Mouse (Mus musculus): ENCODE data around the gene C77080.

C77080 gene

DNA sequence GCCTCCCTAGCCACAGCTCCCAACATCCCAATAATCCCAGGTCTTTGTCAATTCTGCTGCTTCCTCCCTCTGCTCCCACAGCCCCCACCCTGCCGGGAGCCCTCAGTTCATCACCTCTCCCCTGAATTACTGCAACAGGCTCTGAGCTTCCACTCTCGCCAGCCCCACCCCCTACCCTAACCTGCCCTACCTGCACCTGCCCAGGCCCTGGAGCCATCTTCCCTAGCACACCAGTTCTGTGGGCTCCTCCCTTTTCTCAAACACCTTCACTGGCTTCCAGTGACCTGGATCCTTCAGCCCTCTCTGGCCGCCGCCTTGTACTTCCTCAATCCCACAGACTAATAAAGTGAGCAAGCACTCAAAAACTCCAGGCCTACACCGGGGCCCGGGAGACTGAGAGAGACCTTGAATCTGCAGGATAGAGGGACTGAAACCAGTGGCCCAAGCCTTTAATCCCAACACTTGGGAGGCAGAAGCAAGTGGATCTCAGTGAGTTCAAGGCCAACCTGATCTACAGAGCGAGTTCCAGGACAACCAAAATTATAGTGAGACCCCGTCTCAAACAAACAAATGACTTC, 24.9 kb downstream of the C77080 start:
- DNase-seq: peak in 1 of 2 experiments; percentile 56

DNA sequence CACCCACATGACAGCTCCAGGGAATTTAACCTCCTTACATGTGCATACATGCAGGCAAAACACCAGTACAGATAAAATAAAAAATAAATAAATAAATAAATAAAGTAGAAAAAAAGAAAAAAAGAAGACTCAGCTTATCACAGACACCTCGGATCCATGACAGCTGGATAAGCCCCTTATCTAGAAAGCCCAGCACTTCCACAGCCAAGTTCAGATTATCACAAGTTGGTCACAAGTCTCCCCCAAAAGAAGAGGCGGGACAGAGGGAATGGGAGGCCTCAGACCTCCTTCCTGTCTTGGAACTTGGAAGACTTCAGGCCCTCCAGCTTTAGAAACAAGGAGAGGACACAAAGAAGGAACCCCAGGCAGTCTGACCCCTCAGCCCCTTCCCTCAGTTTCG, 26.1 kb downstream of the C77080 start:
- DNase-seq: no peak

DNA sequence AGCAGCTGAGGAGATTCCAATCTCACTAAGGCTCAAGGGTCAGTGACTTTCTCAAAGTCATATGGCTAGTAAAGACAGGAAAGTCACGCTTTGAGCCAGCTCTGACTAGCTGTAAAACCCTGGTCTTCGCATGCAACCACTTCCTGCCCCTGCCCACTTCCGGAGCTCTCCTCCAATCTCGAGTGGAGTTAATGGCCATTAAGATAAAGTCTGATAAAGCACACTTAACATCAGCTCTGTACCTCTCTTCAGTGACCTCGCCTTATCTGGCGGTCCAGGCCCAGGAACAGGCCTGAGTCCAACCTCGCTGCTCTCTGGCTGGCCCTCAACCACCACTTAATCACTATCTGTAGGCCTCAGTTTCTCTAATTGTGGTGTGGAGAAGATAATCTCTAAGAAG, 26.7 kb downstream of the C77080 start:
- peak; percentile 38 to 70 for DNase-seq

DNA sequence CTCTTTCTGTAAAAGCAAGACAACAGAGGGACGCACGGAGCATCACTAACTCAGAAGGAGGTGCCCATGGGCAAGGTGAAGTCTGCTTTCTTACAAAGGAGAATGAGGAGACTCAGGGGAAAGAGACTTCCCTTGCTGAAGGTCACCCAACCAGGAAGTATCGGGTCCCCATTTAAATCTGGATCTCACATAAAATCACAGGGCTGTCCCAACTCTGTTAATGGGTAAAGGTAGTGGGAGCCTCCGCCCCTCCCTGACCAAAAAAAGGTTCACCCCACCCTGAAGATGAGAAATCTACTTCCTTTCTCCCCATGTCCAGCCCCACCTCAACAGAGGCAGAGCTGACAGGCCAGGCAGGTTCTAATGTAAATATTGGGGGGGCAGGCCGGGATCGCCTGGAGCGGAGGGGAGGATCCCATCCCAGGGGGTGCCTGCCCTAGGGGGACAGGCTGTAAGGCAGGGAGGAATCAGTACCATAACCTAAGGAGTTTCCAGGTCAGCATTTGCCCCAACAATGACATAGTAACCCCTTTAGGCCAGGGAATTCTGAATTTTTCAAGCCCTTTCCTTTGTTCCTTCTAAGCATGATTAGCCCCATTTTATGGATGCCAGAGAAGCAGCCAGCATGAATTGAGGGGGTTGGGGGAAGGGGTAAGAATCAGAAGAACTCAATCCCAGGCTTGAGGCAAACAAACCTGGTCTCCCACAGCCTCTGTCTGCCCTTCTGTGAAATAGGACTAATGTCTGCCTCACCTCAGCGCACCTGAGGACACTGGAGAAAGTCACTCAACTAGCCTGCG, 28.4 kb downstream of the C77080 start:
- no peak for DNase-seq

DNA sequence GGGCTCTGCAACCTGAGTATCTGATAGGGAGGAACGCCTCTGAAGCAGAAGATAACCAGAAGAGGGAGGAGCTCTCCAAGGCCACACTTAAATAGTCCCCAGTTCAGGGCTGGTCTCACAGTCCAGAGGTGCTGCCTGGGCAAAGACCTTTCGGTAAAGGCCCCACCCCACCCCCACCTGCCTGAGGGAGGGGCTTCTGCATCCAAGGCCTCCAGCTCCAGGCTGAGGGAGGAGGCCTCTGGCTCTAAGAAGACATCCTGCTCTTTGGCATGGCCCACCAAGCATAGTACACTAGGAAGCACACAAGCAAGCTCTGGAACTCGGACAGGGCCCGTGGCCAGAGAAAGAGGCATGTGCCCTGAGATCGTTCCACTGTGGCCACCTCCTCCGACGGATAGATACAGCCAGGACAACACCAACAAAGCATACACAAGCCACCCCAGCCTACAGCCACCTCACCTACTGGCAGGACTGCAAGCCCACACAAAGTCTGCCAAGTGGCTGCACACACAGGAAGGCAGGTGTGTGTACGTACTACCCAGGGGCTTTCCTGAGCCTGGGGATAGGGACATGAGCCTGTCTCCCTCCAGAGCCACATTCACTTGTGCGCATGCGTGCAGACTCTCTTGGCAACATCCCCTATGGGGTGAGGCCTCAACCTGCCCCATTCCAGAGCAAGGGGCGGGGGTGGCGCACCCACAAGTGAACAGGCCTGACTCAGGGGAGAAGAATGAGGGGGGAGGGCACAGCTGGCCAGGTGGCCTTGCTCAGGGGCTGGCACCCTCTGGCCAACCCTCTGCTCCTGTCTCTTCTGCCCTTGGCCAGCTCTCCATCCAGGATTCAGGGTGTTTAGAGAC, 29.4 kb downstream of the C77080 start:
- peak; percentile 72 to 89 for DNase-seq

DNA sequence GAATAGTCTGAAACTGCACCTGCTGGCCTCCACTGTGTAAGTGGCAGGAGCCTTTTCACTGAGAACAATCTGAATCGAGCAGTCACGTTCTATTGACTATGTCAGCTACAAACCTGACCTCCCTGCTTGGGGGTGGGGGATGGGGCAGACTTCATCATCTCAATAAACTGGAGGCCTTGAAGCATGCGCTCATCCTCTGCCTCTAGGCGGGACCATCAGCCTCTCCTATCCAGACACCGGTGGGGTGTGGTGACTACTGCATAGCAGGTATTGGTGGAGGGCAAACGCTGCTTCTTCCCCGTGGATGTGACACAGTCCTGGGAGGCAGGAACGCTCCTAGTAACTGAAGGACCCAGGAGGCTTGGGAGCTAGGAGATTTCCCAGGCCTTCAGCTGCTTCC, 30.3 kb downstream of the C77080 start:
- DNase-seq: no peak

DNA sequence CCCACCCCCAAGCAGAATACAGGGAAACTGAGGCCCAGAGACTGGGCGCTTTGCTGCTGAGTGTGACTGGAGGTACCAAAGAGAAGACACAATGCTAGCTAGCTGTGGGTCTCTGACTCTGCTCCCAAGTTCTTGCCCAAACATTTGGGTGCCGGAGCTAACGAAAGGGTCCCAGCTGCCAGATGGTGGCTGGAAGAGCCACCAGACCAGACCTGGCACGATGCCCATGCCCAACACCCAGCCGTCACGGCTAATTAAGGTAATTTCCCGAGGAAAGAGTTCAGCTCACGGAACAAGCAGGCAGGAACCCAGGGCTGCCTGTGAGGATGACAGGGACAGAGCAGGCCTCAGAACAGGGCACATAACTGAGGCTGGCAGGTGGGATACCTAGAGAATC, 33.2 kb downstream of the C77080 start:
- peak; percentile 45 to 60 for DNase-seq

DNA sequence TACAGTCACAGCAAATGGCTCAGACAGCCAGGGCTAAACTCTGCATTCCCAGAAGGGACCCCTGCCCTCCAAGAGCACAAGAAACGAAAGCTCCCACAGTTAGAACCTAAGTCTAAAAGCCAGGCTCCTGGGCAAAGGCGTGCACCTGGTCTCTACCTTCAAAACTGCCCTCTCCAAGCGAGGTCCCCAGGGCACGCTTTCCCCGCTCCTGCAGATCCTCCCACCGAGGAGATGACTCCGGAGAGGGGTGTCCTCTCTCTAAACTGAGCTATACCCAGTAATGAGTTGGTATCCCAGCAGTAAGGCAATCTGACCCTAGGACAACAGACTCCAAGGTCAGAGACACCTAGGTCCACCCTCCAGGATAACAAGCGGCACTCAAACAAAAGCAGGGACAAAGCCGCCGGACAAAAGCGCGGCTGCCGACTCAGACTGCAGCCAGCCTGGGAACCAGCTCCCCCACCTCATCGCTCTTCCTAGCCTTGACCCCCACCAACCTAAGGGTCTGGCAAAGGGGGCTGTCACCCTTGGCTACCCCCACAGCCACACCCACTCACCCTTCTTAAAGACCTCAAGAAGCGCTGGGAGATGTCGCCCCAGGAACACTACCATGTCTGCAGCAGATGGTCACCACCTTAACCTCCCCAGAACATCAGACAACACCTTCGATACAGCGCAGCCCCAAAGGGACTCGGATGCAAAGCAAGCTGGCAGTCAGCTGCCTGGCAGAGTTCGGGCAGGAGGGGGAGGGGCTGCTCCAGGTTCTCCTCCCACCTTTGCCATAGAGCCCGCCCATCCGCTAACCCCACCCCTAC, 33.8 kb downstream of the C77080 start:
- peak; percentile 62 to 75 for DNase-seq

DNA sequence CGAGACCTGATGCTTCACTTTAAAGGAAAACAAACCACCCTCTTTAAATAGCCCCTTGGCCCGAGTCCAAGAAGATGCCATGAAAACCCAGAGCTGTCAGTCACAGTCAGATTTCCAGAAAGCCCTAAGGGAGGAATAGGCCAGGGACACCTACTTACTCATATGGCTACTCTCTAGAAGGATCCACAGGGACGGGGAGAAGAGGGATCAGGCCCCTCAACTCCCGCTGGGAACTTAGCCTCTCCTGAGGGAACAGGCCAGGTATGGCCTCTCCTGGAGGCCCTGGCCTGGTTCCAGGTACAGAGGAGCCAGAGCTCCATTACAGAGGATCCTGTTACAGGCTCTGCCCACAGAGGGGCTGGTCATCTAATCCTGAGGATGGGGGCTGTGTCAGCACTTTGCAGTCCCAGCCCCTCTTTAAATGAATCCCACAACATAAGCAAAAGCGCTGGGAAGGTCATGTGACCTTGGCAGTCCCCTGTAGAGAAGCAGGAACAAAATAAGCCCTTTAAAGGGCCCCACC, 34.7 kb downstream of the C77080 start:
- DNase-seq: peak; percentile 72 to 84

DNA sequence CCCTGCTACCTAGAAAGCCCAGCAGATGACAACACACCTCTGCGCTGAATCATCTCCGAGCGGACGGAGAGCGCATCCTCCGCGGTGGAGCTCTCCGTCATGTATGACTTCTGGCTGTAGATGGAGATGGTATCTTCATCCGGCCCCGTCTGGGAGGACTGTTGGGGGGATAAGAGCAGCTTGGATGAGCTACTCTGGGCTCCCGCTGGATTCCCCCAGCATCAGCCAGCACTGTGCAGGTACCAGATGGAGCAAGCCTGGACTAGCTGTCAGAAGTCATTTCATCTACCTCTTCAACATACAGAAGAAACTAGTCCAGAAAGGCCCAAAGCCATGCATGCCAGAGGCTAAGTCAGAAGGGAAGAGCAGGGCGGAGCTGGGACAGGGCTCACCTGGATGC, 35.9 kb downstream of the C77080 start:
- DNase-seq: no peak

DNA sequence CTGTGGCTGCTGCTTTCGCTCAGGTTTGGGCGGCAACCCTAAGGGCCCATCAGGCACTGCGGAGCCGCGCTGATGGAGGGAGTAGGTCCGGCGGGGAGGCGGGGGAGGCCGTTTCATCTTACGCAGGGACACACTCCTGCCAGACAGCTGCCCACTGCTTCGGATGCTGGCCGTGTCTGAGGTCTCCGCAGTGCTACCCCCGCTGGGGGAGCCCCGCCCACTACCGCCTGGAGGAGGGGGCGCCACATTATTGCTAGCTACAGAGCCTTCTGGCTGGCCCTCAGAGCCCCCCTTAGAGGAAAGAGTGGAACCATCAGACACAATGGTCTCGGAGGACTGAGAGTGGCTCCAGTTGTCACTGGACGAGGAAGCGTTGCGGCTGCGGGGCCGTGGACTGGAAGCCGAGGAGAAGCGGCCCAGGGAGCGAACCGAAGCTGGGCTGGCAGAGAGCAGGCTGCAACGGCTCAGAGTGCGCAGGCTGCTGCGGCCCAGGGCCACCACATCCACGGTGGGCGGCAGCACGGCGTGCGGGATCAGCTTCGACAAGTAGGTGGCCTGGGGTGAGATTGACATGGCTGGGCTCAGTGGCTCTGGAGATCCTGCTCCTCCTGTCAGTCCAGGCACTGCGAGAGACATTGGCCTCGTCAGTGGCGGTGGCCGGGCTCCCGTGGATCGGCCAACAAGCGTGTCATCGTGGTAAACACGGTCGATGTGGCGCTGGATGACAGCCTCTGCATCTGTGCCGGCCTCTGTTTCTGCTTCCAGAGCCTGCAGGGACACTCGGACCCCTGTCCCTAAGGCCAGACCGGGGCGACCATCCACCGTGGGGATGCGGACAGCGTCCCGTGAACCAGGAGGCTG, 37.6 kb downstream of the C77080 start:
- DNase-seq: no peak

DNA sequence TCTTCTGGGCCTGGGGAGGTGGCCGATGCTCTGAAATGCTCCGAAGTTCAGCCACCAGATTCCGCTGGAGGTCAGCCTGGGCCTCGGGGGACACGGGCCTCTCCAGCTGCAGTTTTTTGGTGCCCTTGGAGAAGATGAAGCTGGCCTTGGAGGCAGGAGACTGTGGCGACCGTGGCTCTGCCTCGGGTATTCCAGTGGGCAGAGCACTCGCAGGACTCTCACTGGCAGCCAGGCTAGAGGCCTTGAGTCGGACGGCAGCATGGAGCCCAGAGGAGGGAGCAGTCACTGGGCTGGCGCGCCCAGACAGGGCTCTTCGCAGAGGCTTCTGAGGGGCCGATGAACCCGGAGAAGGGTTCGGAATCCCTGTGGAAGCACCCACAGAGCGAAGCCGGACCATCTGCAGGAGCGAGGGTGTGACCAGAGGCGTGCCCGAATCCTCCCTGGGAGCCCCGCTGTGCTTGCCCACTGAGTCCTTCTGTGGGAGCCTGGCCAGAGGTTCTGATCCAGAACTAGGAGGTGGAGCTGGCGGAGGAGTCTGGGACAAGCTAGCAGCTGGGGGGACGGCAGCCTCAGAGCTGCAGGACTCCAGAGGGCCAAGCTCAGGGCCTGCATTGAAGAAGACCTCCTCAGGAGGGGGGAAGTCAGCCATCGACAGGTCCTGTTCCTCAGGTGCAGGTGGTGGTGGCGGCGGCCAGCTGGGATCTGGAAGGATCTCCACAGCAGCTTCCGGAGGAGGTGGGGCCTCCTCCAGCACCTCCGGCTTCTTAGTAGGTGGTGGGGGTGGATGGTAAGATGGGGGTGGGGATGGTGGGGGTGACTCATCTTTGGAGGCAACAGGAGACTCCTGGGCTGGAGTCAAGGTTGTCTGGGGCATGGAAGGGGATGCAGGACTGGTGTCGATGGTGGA, 38.9 kb downstream of the C77080 start:
- DNase-seq: peak in 1 of 2 experiments; percentile 38

DNA sequence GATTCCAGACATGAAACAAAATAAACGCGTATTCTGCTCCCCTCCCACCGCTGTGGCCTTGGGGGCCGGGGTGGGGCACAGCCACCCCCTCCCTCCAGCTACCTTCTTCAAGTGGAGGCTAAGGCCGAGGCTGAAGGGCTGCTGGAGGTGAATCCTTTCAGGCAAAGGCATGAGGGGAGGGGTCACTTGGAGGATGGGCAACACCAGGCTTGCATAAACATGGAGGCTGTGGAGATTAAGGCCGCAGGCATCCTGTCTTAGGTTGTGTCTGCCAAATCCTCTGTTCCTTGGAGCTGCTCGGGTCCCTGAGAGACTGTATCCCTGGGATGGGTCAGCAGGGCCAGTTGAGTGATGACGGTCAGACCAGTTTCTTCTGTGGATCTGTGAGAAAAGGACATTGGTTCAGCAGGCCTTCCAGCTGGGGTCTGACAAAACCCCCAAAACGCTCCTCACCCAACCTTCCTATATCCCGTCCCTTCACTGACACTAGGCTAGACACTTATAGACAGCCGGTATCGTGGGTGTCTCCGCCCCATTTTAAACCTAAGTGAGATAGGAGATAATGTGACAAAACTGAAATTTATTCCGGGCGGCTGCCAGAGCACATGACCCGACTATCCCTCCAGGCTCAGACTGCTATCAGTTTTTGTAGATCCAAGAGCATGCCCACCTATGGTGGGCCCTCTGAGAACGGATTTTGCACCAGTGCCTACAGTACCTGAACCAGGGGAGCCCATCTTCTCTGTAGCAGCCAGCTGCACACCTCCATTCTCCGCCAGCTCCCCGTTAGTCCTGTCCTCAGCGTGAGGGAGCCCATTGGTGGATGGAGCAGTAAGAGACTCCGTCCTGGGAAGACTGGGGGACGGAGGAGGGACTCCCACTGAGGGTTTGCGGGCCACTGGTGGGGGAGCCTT, 39.9 kb downstream of the C77080 start:
- DNase-seq: no peak

DNA sequence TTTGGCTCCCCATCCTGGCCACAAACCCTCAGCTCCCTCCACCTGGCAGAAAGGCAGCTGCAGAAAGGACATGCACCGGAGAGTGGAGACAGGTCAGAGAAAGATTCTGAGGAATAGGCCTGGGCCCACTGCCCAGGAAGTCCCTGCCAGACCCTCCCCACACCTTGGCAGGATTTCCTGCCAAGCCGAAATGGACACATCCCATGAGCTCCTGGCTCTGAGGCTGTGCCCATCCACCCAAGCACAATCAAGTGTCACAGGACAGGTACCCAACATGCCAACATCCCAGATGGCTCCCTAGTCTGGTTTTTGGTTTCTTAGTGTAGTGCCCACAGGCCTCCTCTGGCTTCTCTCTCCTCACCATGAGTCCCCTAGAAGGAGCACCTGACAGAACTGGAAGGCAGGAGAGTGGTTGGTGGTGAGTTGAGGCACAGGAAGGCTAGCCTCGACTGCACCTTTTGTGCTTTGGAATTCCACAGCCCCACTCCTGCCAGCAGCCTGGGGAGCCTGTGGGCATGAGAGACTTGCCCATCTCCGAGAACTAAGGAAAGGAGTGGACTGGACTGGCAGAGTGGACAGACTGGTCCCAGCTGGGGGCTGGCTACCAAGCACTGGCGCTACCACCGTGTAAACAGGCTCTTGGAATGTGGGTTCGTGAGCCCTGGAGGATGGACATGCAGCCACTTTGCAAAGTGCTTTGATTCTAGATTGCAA, 40.7 kb downstream of the C77080 start:
- DNase-seq: no peak

DNA sequence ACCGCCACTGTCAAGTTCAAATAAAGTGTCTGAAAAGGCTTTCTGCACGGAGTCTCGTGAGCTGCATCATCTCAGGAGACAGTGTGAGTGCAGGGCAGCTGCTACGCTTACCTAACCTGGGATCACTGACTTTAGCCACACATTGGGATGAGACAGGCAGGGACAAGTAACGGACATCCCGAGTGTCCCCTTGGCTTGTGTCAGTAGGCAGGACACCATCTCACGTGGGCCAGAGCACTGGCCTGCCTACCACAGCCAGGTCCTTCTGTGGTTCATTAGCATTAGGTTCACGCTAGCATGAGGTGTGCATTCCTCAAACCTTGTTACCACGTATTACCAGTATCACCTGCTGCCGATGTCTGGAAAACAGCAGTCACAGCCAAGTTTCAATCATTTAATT, 42.0 kb downstream of the C77080 start:
- DNase-seq: no peak

DNA sequence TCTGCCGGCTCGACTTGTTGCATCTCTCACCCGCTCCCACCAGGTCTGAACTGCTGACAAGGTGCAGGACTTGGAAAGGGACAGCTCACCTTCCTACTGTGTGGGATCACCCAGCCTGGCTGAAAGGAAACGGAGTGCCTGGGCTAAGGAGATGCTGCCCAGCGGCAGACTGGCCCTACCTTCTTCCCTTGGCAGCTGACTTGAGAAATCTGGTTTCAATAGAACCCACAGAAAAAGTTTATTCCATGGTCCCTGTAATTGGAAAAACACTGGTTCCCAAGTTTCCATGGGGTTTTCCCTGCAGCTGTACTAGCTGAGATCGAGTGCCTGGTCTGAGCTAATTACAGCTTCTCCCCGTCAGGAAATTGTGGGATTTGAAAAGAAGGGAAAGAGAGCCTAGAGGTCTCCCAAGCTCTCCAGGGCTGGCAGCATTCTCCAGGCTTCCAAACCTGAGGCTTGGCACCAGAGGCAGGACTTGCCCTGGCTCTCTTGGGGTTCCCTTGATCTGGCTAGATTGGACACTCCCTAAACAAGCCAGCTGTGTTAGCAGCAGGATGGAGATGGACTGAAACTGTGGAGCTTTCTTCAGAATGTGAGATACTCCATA, 42.5 kb downstream of the C77080 start:
- no peak for DNase-seq

DNA sequence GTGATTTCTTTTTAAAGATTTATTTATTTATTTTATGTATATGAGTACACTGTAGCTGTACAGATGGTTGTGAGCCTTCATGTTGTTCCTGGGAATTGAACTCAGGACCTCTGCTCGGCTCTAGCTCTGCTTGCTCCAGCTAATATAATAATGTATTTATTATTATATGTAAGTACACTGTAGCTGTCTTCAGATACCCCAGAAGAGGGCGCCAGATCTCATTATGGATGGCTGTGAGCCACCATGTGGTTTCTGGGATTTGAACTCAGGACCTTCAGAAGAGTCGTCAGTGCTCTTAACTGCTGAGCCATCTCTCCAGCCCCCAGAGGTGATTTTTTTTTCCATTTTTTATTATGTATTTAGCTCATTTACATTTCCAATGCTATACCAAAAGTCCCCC, 48.7 kb downstream of the C77080 start:
- DNase-seq: peak in 1 of 2 experiments; percentile 60

DNA sequence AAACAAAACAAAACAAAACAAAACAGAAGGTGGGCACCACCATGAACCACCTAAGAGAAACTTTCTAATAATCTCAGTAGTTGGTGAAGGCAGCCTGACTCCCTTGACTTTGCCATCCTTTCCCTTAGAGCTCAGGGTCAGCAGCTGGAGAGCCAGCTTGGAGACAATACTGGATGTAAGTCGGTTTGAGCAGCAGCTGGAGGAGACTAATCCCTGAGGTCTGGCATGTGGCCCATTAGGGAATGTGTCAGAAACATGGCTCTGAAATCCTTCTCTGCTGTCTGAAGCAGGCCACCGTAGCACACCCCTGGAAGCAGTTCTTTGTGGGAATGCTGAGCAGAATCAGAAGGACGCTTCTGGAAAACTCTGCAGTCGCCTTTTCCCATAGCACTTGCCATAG, 49.7 kb downstream of the C77080 start:
- DNase-seq: no peak
